Mouse (Mus musculus): Measurements from ENCODE around the gene Baiap2. TPM values are rescaled to one million over a fixed set of nuclear protein-coding genes. Genes with fewer than 3 reads are reported as not detected.

The Baiap2 gene
- 9.6 and 11.1 TPM in 2 replicates for polyA plus RNA-seq (2016; fragmentation: Nextera tagmentation; extraction: Ambion mirVana)

GRCm38 (mm10) chr11:119942727-119943427 lies at the start of gene Baiap2:
Gene Baiap2 (plus strand): TSS chr11:119942763.
- Histone ChIP-seq H3K36me3 (replicated peaks) (no peaks in the 10 kb centered on the region), H3K9me3 (no peaks in the 10 kb centered on the region), H3K27me3 (ENCODE audit: poor library complexity, severe bottlenecking) (peaks cover 60% of the 10 kb centered on the region), H3K4me1 (peaks cover 72% of the 10 kb centered on the region), H3K4me3 (peak within 1 kb of the TSS; percentile 73), H3K27ac (peak within 1 kb of the TSS; percentile 88)
- WGBS = under 1% methylated on average over 79 of the region's 79 CpGs
- DNase-seq (ENCODE audit: extremely low spot score, low spot score) = peak; percentile 99

GRCm38 (mm10) chr11:119893667-119894236 lies 48.8 kb upstream of the Baiap2 start:
- WGBS = 61% methylated on average over 10 of the region's 10 CpGs
- H3K27me3 ChIP-seq (ENCODE audit: poor library complexity, severe bottlenecking) = no peaks in the 10 kb centered on the region
- no peak overlapping the region for H3K4me3 ChIP-seq
- H3K4me1 ChIP-seq = peaks cover 22% of the 10 kb centered on the region
- no peaks in the 10 kb centered on the region for H3K9me3 ChIP-seq
- DNase-seq (ENCODE audit: extremely low spot score, low spot score) = no peak
- peaks cover 93% of the 10 kb centered on the region for H3K36me3 ChIP-seq (replicated peaks)
- H3K27ac ChIP-seq = peak overlapping the region; percentile 66

- 66% methylated on average over 6 of the region's 6 CpGs for WGBS
- H3K4me3 ChIP-seq = no peak overlapping the region
- peaks cover 93% of the 10 kb centered on the region for H3K36me3 ChIP-seq (replicated peaks)
- H3K4me1 ChIP-seq = peaks cover 27% of the 10 kb centered on the region
- no peaks in the 10 kb centered on the region for H3K27me3 ChIP-seq (ENCODE audit: poor library complexity, severe bottlenecking)
- H3K9me3 ChIP-seq = no peaks in the 10 kb centered on the region
- H3K27ac ChIP-seq = peak overlapping the region; percentile 48; the same call in 1 of the 2 replicates
- no peak for DNase-seq (ENCODE audit: extremely low spot score, low spot score)
Measured at GRCm38 (mm10) chr11:119894634-119895033, 47.9 kb upstream of the Baiap2 start.

- Histone ChIP-seq H3K4me3 (no peak overlapping the region), H3K9me3 (no peaks in the 10 kb centered on the region), H3K27ac (0 out of 2 replicates have a peak overlapping the region, but pooled peaks have one; percentile 31), H3K27me3 (ENCODE audit: poor library complexity, severe bottlenecking) (no peaks in the 10 kb centered on the region), H3K36me3 (replicated peaks) (peaks cover 71% of the 10 kb centered on the region), H3K4me1 (peaks cover 29% of the 10 kb centered on the region)
- WGBS = 88% methylated on average over 9 of the region's 9 CpGs
- no peak for DNase-seq (ENCODE audit: extremely low spot score, low spot score)
Measured at GRCm38 (mm10) chr11:119897041-119897440, 45.5 kb upstream of the Baiap2 start.

GRCm38 (mm10) chr11:119898976-119899375 lies 43.6 kb upstream of the Baiap2 start:
- Histone ChIP-seq H3K9me3 (no peaks in the 10 kb centered on the region), H3K27ac (no peak overlapping the region), H3K36me3 (replicated peaks) (peaks cover 55% of the 10 kb centered on the region), H3K4me3 (no peak overlapping the region), H3K4me1 (peaks cover 15% of the 10 kb centered on the region), H3K27me3 (ENCODE audit: poor library complexity, severe bottlenecking) (no peaks in the 10 kb centered on the region)
- 91% methylated on average over 11 of the region's 11 CpGs for WGBS
- no peak for DNase-seq (ENCODE audit: extremely low spot score, low spot score)

GRCm38 (mm10) chr11:119901174-119901573 lies 41.4 kb upstream of the Baiap2 start:
- 77% methylated on average over 4 of the region's 4 CpGs for WGBS
- peaks cover 4% of the 10 kb centered on the region; the same call in 1 of the 2 replicates for H3K27me3 ChIP-seq (ENCODE audit: poor library complexity, severe bottlenecking)
- no peak overlapping the region for H3K4me3 ChIP-seq
- no peaks in the 10 kb centered on the region for H3K9me3 ChIP-seq
- peaks cover 33% of the 10 kb centered on the region for H3K36me3 ChIP-seq (replicated peaks)
- DNase-seq (ENCODE audit: extremely low spot score, low spot score) = no peak
- no peak overlapping the region for H3K27ac ChIP-seq
- peaks cover 16% of the 10 kb centered on the region for H3K4me1 ChIP-seq

- 81% methylated on average over 4 of the region's 4 CpGs for WGBS
- H3K27ac ChIP-seq = no peak overlapping the region
- no peak for DNase-seq (ENCODE audit: extremely low spot score, low spot score)
- peaks cover 27% of the 10 kb centered on the region for H3K4me1 ChIP-seq
- H3K27me3 ChIP-seq (ENCODE audit: poor library complexity, severe bottlenecking) = peaks cover 4% of the 10 kb centered on the region; the same call in 1 of the 2 replicates
- no peaks in the 10 kb centered on the region for H3K9me3 ChIP-seq
- H3K36me3 ChIP-seq (replicated peaks) = peaks cover 18% of the 10 kb centered on the region
- H3K4me3 ChIP-seq = no peak overlapping the region
Measured at GRCm38 (mm10) chr11:119902891-119903290, 39.7 kb upstream of the Baiap2 start.

- peaks cover 15% of the 10 kb centered on the region for H3K27me3 ChIP-seq (ENCODE audit: poor library complexity, severe bottlenecking)
- no peaks in the 10 kb centered on the region for H3K36me3 ChIP-seq (replicated peaks)
- H3K27ac ChIP-seq = no peak overlapping the region
- peak; percentile 67 for DNase-seq (ENCODE audit: extremely low spot score, low spot score)
- H3K9me3 ChIP-seq = no peaks in the 10 kb centered on the region
- H3K4me1 ChIP-seq = peaks cover 40% of the 10 kb centered on the region
- H3K4me3 ChIP-seq = no peak overlapping the region
- 37% methylated on average over 5 of the region's 5 CpGs for WGBS
Measured at GRCm38 (mm10) chr11:119904621-119905286, 37.8 kb upstream of the Baiap2 start.

- H3K4me1 ChIP-seq = peaks cover 43% of the 10 kb centered on the region
- H3K27ac ChIP-seq = no peak overlapping the region
- peaks cover 15% of the 10 kb centered on the region for H3K27me3 ChIP-seq (ENCODE audit: poor library complexity, severe bottlenecking)
- no peak overlapping the region for H3K4me3 ChIP-seq
- 91% methylated on average over 5 of the region's 5 CpGs for WGBS
- no peaks in the 10 kb centered on the region for H3K9me3 ChIP-seq
- no peak for DNase-seq (ENCODE audit: extremely low spot score, low spot score)
- H3K36me3 ChIP-seq (replicated peaks) = no peaks in the 10 kb centered on the region
Measured at GRCm38 (mm10) chr11:119905794-119906193, 36.8 kb upstream of the Baiap2 start.

GRCm38 (mm10) chr11:119907006-119907650 lies 35.4 kb upstream of the Baiap2 start:
- 30% methylated on average over 7 of the region's 7 CpGs for WGBS
- H3K27me3 ChIP-seq (ENCODE audit: poor library complexity, severe bottlenecking) = peaks cover 15% of the 10 kb centered on the region
- no peak overlapping the region for H3K27ac ChIP-seq
- H3K36me3 ChIP-seq (replicated peaks) = no peaks in the 10 kb centered on the region
- H3K4me1 ChIP-seq = peaks cover 41% of the 10 kb centered on the region
- DNase-seq (ENCODE audit: extremely low spot score, low spot score) = no peak
- no peaks in the 10 kb centered on the region for H3K9me3 ChIP-seq
- H3K4me3 ChIP-seq = no peak overlapping the region

GRCm38 (mm10) chr11:119907711-119908110 lies 34.9 kb upstream of the Baiap2 start:
- Histone ChIP-seq H3K9me3 (no peaks in the 10 kb centered on the region), H3K36me3 (replicated peaks) (no peaks in the 10 kb centered on the region), H3K27ac (no peak overlapping the region), H3K4me1 (peaks cover 47% of the 10 kb centered on the region), H3K27me3 (ENCODE audit: poor library complexity, severe bottlenecking) (peaks cover 15% of the 10 kb centered on the region), H3K4me3 (no peak overlapping the region)
- no peak for DNase-seq (ENCODE audit: extremely low spot score, low spot score)
- WGBS = 55% methylated on average over 7 of the region's 7 CpGs

- 2% methylated on average over 5 of the region's 5 CpGs for WGBS
- Histone ChIP-seq H3K27me3 (ENCODE audit: poor library complexity, severe bottlenecking) (peaks cover 15% of the 10 kb centered on the region), H3K27ac (peak overlapping the region; percentile 52; the same call in 1 of the 2 replicates), H3K4me1 (peaks cover 62% of the 10 kb centered on the region), H3K4me3 (0 out of 2 replicates have a peak overlapping the region, but pooled peaks have one; percentile 20), H3K36me3 (replicated peaks) (no peaks in the 10 kb centered on the region), H3K9me3 (no peaks in the 10 kb centered on the region)
- DNase-seq (ENCODE audit: extremely low spot score, low spot score) = peak; percentile 73
Measured at GRCm38 (mm10) chr11:119909436-119909835, 33.1 kb upstream of the Baiap2 start.
